Mouse (Mus musculus): ENCODE measurements around the gene Sh3bp5. TPM values are rescaled to one million over a fixed set of nuclear protein-coding genes. Genes with fewer than 3 reads are reported as not detected.
A peak's percentile ranks its signal among the peaks of the same experiment; 100 is the strongest.

Sh3bp5 gene
- polyA plus RNA-seq, 1 experiment, result 10.7 TPM

GRCm38 (mm10) chr14:31434426-31434825, 1.5 kb downstream of the Sh3bp5 start:
- Histone ChIP-seq H3K27me3 (ENCODE audit: control insufficient read depth, insufficient read depth, low read length) (no peaks in the 10 kb centered on the region), H3K27ac (ENCODE audit: control insufficient read depth, insufficient read depth, low read length) (no peak overlapping the region)
- WGBS, result 86% methylated on average over 5 of the region's 5 CpGs

GRCm38 (mm10) chr14:31433851-31434360, 2.0 kb downstream of the Sh3bp5 start:
- Histone ChIP-seq H3K27ac (ENCODE audit: control insufficient read depth, insufficient read depth, low read length) (no peak overlapping the region), H3K27me3 (ENCODE audit: control insufficient read depth, insufficient read depth, low read length) (no peaks in the 10 kb centered on the region), H3K4me1 (replicated peaks; ENCODE audit: control insufficient read depth, insufficient read depth, low read length) (peaks cover 30% of the 10 kb centered on the region), H3K36me3 (ENCODE audit: control insufficient read depth, insufficient read depth, low read length) (no peaks in the 10 kb centered on the region), H3K4me3 (ENCODE audit: control insufficient read depth, insufficient read depth, low read length) (no peak overlapping the region)
- 86% methylated on average over 7 of the region's 7 CpGs for WGBS
- no peak for TF ChIP-seq CTCF (IDR thresholded peaks at IDR 0.05; ENCODE audit: borderline replicate concordance, control insufficient read depth, extremely low read depth, insufficient read depth, low read length, poor library complexity)
- TF ChIP-seq POLR2A (IDR thresholded peaks at IDR 0.05; ENCODE audit: control insufficient read depth, extremely low read depth, insufficient read depth, low read length, poor library complexity), result no peak
- no peak for DNase-seq

More at GRCm38 (mm10) chr14:31434426-31434825, 1.5 kb downstream of the Sh3bp5 start:
- DNase-seq, result no peak
- Histone ChIP-seq H3K4me3 (ENCODE audit: control insufficient read depth, insufficient read depth, low read length) (no peak overlapping the region), H3K4me1 (replicated peaks; ENCODE audit: control insufficient read depth, insufficient read depth, low read length) (peaks cover 30% of the 10 kb centered on the region), H3K36me3 (ENCODE audit: control insufficient read depth, insufficient read depth, low read length) (no peaks in the 10 kb centered on the region)
- TF ChIP-seq POLR2A (IDR thresholded peaks at IDR 0.05; ENCODE audit: control insufficient read depth, extremely low read depth, insufficient read depth, low read length, poor library complexity) (no peak), CTCF (IDR thresholded peaks at IDR 0.05; ENCODE audit: borderline replicate concordance, control insufficient read depth, extremely low read depth, insufficient read depth, low read length, poor library complexity) (no peak)

- Histone ChIP-seq H3K27ac (ENCODE audit: control insufficient read depth, insufficient read depth, low read length) (no peak overlapping the region), H3K4me1 (replicated peaks; ENCODE audit: control insufficient read depth, insufficient read depth, low read length) (peaks cover 30% of the 10 kb centered on the region), H3K27me3 (ENCODE audit: control insufficient read depth, insufficient read depth, low read length) (no peaks in the 10 kb centered on the region), H3K36me3 (ENCODE audit: control insufficient read depth, insufficient read depth, low read length) (no peaks in the 10 kb centered on the region), H3K4me3 (ENCODE audit: control insufficient read depth, insufficient read depth, low read length) (no peak overlapping the region)
- DNase-seq, result peak; percentile 15
- TF ChIP-seq CTCF (IDR thresholded peaks at IDR 0.05; ENCODE audit: borderline replicate concordance, control insufficient read depth, extremely low read depth, insufficient read depth, low read length, poor library complexity), result no peak
- TF ChIP-seq POLR2A (IDR thresholded peaks at IDR 0.05; ENCODE audit: control insufficient read depth, extremely low read depth, insufficient read depth, low read length, poor library complexity), result no peak
- WGBS, result 17% methylated on average over 5 of the region's 5 CpGs
Observed at GRCm38 (mm10) chr14:31433126-31433525, 2.8 kb downstream of the Sh3bp5 start.

GRCm38 (mm10) chr14:31432424-31432823, 3.5 kb downstream of the Sh3bp5 start:
- Histone ChIP-seq H3K27me3 (ENCODE audit: control insufficient read depth, insufficient read depth, low read length) (no peaks in the 10 kb centered on the region), H3K36me3 (ENCODE audit: control insufficient read depth, insufficient read depth, low read length) (no peaks in the 10 kb centered on the region), H3K4me3 (ENCODE audit: control insufficient read depth, insufficient read depth, low read length) (no peak overlapping the region), H3K4me1 (replicated peaks; ENCODE audit: control insufficient read depth, insufficient read depth, low read length) (peaks cover 30% of the 10 kb centered on the region), H3K27ac (ENCODE audit: control insufficient read depth, insufficient read depth, low read length) (no peak overlapping the region)
- TF ChIP-seq POLR2A (IDR thresholded peaks at IDR 0.05; ENCODE audit: control insufficient read depth, extremely low read depth, insufficient read depth, low read length, poor library complexity) (no peak), CTCF (IDR thresholded peaks at IDR 0.05; ENCODE audit: borderline replicate concordance, control insufficient read depth, extremely low read depth, insufficient read depth, low read length, poor library complexity) (no peak)
- DNase-seq, result no peak
- 21% methylated on average over 4 of the region's 4 CpGs for WGBS

DNA sequence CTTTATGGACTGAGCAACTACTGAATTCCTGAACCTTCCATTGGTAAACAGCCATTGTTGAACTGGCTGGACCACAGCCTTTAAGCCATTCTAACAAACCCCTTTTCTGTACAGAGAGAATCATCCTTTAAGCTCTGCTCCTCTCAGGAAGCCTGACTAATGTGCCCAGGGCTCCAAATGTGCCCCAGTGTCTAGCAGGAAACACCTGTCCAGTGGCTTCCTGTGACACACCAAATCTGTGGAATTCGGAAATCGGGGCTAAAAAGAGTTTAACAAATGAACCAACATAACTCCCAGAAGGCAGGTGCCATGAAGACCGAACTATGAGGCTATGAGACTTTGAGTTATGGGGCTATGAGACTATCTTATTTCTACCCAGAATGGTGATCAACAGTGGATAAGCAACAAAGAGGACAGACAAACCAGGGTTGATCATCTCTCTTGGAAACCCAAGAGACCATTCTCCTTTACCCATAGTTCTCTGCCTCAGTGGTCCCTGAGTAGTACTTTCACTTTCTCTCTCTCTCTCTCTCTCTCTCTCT, 4.0 kb downstream of the Sh3bp5 start:
- TF ChIP-seq CTCF (IDR thresholded peaks at IDR 0.05; ENCODE audit: borderline replicate concordance, control insufficient read depth, extremely low read depth, insufficient read depth, low read length, poor library complexity) (no peak), POLR2A (IDR thresholded peaks at IDR 0.05; ENCODE audit: control insufficient read depth, extremely low read depth, insufficient read depth, low read length, poor library complexity) (no peak)
- H3K4me3 ChIP-seq (ENCODE audit: control insufficient read depth, insufficient read depth, low read length), result no peak overlapping the region
- H3K4me1 ChIP-seq (replicated peaks; ENCODE audit: control insufficient read depth, insufficient read depth, low read length), result peaks cover 30% of the 10 kb centered on the region
- H3K27me3 ChIP-seq (ENCODE audit: control insufficient read depth, insufficient read depth, low read length), result no peaks in the 10 kb centered on the region
- WGBS, result 7% methylated on average over 3 of the region's 3 CpGs
- H3K36me3 ChIP-seq (ENCODE audit: control insufficient read depth, insufficient read depth, low read length), result no peaks in the 10 kb centered on the region
- no peak overlapping the region for H3K27ac ChIP-seq (ENCODE audit: control insufficient read depth, insufficient read depth, low read length)
- DNase-seq, result no peak

DNA sequence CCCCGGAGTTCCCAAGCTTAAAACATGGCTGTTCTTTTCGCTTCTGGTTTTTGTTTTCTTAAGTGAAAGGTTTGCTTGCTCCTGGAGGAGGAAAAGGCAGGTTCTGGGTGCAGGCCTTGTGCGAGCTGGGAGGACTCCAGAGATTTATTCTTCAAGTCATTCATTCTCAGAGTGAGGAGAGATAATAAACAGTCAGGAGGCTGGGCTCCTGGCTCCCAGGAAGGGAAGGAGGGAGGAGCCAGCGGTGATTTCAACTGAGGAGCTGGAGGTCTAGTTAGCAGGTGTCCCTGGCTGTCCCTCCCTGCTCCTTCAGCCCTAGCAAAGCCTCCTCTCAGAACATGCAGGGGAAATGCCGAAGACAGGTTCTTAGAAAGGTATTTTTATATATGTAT, 6.9 kb downstream of the Sh3bp5 start:
- no peak overlapping the region for H3K4me3 ChIP-seq (ENCODE audit: control insufficient read depth, insufficient read depth, low read length)
- no peaks in the 10 kb centered on the region for H3K36me3 ChIP-seq (ENCODE audit: control insufficient read depth, insufficient read depth, low read length)
- no peak for DNase-seq
- 81% methylated on average over 5 of the region's 5 CpGs for WGBS
- TF ChIP-seq CTCF (IDR thresholded peaks at IDR 0.05; ENCODE audit: borderline replicate concordance, control insufficient read depth, extremely low read depth, insufficient read depth, low read length, poor library complexity), result no peak
- TF ChIP-seq POLR2A (IDR thresholded peaks at IDR 0.05; ENCODE audit: control insufficient read depth, extremely low read depth, insufficient read depth, low read length, poor library complexity), result no peak
- no peak overlapping the region for H3K27ac ChIP-seq (ENCODE audit: control insufficient read depth, insufficient read depth, low read length)
- H3K4me1 ChIP-seq (replicated peaks; ENCODE audit: control insufficient read depth, insufficient read depth, low read length), result peaks cover 19% of the 10 kb centered on the region
- H3K27me3 ChIP-seq (ENCODE audit: control insufficient read depth, insufficient read depth, low read length), result no peaks in the 10 kb centered on the region

All from thymus, adult 2 months (tissue).